Mouse (Mus musculus): ENCODE measurements around the gene Krt18. TPM values are rescaled to one million over a fixed set of nuclear protein-coding genes. Genes with fewer than 3 reads are reported as not detected.

The Krt18 gene
- total RNA-seq, 1 experiment from 2014 or later, result 11.6 TPM

DNA sequence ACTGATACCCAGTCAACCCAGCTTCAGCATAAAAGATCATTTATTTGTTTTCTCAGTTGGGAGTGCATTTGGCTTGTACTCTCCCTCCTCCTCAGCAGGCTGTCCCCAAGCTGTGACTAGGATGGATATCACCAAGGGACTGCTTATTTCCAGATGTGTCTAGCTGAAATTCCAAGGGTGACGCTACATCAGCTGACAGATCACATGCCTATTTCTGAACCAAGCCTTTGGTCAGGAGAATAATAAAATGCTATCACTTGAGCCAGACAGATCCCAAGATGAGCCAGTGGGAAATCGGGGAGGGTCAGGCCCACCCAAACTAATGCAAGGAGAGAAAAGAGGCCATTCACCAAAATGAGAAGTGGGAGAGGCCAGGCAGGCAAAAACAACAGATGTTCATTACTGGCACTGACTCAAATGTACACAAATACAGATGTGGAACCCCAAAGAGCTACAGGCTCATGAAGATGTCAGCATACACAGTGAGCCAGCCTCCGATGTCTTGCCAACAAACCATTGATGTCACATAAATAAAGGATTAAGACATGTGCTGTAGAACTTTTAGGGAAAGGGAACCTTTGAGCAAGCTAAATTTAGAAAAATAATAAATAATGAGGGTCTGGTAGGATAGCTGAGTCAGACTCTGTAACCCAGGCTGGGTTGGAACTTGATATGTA is 17.3 kb upstream of the Krt18 start:
- DNase-seq, result no peak

DNA sequence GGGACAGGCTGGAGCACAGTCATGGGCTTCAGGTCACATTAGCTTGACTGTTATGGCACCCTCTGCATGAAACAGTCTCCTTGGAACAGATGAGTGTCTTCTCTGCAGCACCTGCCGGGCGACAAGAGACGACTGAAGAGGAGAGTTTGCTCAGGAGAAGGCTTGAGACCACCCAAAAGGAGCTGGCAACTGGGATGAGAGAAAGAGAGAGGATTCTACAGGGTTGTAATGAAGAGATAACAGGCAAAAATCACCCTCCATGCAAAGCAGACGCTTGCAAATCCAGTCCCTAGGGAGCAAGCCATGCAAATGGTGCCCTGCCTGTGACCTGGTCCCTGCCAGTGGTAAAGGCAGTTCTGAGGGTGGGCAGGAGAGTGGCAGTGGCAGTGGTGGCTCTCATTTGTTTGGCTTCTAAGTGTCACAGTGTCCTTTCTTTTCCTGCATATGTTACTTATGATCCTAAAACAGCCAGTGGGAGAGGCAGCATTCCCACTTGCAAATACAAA is 15.7 kb upstream of the Krt18 start:
- DNase-seq, result no peak

DNA sequence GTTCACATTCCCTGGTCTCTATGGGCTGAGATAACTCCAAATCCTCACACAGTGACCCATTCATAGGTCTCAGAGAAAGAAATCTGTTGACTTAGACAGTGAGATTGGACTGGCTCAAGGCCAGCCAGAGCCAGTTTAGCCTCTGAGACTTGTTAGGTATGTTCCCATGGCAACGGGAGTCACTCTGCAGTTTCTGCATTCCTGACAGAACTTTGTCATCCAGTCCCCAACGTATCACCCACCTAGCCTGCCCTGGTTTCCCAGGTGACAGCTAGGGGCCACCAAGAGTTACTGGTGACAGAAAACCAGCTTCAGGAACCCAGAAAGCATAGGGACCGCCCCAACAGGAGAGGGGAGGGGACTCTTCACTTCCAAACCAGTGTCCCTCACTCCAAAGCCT is 14.3 kb upstream of the Krt18 start:
- DNase-seq, result peak; percentile 38

DNA sequence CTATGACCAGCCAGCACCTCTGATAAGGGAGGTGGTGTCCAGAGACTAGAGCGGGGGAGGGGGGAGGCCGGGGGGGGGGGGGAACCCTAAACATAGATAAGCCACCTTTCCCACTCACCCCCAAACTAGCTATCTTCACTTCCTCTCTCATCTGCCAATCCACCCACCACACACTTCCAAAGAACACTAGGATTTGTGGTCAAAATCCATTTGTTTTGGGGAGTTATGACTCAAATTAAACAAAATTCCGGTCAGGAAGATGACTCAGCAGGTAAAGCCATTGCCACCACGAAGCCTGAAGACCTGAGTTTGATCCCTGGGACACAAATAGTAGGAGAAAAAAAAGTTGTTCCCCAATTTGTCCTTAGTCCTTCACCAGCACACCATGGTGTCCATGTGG is 13.1 kb upstream of the Krt18 start:
- no peak for DNase-seq

DNA sequence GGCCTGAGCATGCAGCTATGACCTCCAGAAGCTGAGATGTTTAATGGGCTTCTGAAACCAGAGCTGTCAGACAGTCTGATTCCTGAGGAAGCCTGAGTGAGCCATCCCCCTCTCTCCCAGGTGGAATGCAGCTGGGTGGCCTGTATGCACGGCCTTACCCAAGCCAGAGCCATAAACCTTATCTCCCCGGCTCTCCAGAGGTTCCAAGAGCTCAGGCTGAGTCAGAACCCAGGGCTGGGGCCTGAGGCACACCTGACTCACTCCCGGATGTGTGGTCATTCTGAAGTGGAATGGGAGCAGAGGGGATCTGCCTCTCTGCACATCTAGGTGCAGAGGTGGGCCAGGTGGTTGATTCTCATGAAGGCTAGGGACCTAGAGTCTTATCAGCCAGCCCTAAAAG is 11.9 kb upstream of the Krt18 start:
- DNase-seq, result peak; percentile 52

DNA sequence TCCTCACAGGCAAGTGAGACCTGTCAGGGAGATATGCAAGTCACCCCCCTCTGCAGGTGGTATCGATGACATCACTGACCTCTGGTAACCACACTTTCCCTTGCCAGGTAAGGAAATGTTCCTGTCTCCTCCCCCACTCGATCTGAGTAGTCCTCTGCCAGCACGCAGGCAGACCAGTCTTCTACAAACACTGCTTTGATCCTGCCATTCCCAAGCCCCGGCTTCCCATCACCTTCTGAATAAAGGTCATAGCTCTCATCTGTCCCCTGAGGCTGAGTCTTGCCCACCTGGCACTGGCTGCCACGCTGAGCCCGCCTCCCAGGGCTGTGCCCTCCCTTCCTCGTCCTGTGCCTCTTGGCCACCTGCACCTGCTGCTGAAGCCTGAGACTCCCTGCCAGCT is 11.2 kb upstream of the Krt18 start:
- DNase-seq, result no peak

DNA sequence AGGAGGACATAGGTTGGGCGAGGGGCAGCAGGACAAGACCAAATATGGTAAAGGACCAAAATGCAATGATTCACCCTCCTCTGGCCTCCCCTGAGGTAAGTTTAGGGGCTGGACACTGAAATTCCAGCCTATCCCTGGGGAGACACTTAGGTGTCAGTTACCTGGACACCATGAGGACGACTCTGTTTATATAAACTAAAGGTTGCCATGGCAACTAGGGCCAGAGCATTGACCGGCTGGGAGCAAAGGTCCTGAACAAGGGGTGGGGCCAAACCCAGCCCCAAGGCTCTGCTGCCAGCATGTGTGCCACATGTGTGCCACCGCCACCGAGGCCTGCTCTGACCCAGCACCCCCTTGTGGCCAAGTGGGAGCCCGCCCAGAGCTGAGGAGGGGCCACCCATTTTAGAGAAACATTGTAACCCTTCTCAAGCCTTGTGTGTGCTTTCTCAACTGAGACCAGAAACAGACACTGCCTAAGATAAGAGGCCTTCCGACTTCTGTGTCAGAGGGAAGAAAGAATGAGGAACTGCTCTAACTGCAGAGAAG is 10.0 kb upstream of the Krt18 start:
- DNase-seq, result peak; percentile 27

DNA sequence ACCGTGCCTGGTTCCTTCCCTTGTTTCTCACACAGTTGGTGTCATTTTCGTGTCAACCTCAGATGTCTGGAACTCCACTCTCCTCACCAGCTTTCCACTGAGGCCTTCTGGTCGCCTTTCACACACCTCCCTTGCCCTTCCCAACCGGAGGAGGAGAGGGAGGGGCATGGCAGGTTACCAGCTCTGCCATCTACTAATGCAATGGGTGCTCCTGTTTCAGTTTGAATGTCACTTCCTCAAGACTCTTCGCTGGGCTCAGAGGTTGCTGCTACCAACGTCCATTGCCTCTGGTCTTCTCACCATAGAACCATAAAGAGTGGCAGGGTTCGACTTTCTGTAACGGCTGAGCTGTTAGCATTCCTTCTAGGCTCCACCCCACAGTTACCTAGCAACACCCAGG is 5.5 kb upstream of the Krt18 start:
- no peak for DNase-seq

DNA sequence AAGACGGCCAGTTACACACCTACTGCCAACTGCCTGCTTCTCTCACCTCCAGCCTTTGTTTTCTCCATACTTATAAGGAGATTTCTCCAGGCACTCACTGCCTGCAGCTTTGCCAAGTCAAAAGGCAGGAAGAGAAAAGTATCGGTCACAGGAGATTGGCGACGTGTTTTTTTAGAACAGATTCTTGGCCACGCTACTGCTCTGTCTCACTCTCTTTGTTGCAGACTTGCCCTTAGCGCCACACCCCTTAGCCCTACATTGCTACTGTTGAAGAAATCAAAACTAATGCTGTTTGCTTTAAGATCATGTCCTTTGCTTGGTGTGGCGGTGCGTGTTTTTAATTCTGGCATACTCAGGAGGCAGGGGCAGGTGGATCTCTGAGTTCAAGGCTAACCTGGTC is 4.1 kb upstream of the Krt18 start:
- no peak for DNase-seq

DNA sequence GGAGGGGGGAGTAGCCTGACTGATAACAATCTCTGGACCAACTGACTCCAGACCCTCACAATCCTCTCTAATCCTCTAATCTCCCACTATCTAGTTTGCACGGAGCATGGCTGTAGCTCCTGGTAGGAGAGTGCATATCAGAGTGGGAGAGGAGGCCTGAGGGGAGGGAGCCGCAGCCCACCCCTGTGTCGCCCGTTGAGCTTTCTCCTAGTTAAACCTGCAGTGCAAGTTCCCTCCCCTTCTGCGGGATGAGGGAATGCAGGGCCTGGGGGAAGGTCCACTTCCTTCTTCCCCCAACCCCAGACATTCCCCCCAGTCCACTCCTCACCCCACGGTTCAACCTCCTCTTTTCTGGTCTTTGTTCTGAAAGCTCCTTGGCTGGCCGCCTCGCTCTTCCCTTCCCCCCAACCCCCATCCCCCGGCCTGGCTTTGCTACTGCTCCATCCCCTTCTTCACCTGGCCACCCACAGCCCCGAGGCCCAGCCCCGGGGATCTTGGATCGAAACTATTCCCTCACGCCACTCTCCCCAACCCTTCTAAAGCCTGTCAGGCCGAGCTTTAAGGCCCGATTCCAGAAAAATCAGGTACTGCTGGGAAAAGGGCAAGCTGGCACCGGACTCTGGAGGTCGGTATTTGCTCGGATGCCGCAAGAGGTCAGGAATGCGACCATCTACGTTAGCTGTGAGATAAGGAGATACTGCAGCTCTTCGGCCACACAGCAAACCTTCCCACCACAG is 2.7 kb upstream of the Krt18 start:
- peak; percentile 33 for DNase-seq

DNA sequence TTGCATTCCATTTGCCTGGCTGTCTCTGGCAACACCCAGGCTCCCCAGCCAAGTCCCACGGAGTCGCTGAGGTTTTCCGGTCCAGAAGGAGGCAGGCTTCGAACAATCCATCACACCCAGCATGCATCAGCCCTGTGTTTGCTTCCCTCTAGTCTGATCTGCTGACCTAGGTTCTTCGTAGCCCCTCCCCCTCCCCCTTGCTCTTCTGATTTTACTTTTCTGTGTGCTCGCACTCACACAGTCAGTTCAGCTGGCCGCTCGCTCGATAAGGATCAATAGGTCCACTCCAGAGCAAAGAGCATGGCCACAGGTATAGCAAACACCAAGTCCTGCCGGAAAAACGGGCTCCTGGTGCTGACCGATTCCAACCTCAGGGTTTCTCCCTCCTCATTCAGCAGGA is 1.6 kb upstream of the Krt18 start:
- no peak for DNase-seq

DNA sequence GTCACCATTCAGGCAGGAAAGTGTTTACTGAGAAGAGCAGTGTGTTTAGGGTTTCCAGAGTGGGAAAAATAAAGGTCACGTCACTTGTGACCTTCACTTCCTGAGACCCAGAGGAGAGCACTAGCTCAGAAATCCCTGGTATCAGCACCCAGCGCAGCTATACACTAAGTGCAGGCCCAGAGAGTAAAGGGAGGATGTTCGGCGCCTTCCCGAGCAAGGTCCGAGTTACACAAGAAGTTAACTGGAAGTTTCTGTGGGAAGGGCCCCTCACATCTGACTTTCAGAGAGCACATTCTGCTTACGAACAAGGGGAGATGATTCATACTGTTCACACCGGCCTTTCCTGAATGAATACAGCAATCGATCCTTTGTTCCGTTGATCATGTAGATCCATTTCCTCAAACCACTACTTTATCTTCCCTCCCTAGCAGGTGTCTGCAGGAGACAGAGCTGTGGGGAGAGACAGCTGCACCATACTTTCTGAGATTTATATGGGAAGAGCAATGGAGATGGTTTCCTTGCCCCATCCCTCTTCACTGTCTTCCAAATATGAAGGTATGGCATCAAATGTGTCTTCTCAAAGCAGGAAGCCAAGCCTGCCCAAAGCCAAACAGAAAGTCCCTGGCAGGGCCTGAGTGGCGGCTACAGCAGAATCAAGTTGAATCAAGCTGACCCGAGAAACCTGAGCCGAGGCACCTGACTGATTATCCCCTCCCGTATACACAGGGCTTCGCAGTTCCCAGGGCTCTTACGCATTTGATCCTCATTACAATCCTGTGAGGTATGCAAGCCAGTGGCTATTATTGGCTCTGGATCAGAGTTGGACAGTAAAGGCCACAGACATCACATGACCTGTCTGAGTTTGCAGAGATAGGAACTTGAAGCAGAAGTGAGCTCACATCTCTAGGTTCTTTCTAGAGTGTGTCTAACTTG is 6.4 kb downstream of the Krt18 start:
- no peak for DNase-seq

DNA sequence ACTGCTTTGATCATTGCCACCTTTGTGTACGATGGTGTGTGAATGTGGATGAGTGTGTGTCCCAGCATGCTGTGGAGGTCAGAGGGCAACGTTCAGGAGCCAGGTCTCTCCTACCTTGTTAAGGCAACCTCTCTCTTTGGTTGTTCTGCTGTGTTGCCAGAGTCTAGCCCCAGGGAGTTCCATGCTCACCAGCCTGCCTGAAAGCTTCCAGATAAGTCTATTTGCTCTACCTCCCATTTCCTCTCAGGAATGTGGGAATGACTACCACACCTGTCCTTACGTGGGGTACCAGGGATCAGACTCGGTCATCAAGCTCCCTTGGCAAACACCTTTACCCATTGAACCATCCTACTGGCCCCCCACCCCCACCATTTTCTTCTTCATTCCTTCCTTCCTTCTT is 12.3 kb downstream of the Krt18 start:
- DNase-seq, result no peak

DNA sequence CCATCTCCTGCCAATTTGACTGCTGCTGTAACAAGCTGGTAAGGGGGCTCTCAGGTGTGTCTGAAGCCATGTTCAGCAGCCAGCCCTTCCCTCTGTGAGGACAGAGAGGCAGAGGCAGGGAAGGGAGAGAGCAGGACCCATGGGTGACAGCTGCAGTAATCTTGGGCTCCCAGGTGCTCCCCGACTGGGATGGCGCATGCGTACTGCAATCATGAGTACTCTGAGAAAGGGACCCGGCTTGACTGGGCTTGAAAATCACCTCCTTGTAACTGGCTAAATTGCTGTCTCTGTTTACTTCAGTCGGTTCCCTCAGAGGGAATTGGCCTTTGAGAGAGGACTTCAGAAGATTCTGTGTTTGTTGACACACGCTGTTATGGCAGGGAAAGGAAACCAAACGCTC is 14.0 kb downstream of the Krt18 start:
- DNase-seq, result no peak

DNA sequence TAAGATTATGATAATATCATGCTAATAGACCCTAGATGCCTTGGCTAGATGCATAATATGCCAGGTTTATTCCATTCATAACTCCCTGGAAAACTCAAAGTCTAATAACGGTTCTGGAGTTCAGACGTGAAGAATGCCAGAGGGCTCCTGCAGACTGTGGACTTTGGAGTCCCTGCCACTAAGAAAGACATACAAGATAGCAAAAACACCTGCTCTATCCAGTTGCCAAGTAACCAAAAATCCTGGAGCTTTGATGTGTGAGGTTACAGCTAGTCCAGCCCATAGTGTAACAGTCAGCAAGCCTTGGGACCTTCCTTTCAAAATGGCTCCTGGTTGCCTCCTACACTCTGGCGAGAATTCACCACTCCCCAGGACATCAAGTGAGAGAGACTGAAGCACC is 16.8 kb downstream of the Krt18 start:
- DNase-seq, result no peak

DNA sequence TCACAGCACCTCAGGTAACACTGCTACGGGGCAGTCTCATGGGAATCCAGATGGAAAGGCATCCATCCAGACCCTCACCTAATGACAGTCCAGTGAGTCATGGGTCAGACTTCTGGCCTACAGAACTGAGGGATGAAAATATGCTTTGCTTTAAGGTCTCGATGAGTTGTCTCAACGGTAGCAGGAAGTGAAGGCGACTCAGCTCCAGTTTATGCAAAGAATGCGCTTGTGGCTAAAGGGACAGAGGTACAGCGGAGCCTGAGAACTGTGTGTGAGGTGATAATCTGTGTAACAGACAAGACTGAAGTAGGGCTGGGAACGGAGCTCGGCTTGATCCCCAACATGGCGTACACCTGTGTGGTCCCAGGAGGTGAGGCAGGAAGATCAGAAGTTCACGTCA is 17.7 kb downstream of the Krt18 start:
- DNase-seq, result no peak

DNA sequence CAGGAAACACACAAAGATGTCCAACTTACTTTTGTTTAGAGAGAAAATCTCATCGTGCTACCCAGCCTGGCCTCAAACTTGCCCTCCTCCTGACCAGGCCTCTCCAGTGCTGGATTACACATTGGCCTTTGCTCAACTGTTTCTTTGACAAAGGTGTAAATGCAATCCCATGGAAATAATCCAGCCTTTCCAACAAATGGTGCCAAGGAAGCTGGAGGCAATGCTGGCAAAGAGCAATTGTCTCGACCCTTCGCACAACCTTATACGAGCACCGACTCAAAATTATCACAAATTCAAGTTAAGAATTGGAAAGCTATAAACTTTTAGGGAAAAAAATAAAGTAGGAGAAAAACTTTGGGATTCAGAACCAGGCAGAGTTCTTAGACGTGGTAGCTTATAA is 20.0 kb downstream of the Krt18 start:
- DNase-seq, result no peak

DNA sequence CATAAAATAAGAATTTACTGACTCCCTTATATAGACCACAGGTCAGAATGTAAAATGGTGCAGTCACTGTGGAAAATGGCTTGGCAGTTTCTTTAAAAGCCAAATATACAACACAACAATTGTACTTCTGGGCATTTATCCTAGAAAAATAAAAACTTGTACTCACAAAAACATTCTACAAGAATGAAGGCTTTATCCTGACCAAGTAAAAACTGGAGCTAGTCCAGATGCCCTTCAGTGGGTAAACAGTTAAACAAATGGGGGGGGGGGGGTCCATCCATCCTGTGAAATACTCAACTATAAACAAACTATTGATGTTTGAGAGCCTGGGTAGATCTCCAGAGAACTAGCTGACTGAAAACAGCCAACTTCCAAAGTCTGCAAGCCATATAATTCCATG is 21.9 kb downstream of the Krt18 start:
- DNase-seq, result no peak

DNA sequence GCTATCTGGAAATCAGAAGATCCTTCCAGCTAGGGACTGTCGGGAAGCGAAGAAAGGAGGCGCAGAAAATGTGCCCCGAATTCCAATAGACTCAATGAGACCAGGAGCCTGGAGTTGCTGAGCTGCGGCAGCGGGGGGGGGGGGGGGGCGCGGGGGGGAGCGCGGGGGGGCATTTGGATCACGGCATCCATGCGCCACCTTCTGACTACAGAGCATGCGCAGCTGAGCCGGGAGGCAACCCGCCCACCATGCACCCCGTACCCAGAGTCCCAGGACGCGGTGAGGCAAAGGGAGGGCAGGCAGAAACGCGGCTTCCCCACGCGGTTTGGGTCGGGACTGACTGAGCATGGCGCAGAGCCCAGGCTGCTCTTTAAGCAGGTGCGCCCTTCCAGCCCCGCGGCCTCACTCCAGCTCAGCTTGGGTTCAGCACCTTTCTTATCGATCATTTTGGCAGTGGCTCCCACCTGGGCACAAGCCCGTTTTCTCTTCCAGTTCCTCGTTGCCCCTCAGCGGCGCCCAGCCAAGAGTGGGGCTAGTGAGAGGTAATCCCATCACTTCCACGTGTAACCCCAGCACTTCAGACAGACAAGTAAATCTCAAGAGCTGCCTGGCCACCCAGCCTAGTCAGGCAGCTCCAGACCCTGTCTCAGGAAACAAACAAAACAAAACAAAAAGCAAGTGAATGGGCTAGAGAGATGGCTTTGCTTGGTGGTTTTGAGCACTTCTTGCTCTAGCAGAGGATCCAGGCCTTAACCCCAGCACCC is 24.1 kb downstream of the Krt18 start:
- peak; percentile 72 for DNase-seq

DNA sequence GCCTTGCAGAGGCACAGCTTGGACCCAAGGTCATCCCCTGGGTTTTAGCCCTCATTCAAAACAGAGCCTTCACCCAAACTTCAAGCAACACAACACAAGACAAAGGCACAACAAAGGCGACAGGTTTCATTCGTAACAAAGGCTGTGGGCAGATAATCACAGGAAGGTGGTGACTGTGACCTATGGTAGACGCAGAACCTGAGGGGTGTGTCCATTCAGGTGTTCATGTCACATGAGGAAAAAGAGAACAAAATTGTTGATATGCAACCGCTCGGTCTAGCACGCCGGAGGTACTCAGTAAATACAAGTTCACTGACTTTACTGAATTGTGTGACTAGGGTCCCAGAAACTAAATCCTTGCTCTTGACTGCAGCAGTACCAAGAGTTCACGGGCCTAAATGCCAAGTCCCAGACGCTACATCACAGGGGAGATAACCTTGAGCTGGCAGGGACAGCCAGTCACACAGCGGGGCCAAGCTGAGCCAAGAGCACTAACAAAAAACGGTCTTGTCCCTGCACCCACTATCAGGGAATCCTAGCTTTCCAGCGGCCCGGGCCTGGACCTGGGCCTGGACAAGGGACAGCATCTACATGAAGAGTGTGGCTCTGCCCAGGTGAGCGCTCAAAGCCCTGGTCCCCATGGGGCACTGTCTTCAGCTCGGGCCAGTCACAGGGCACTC is 28.7 kb downstream of the Krt18 start:
- peak; percentile 67 for DNase-seq

DNA sequence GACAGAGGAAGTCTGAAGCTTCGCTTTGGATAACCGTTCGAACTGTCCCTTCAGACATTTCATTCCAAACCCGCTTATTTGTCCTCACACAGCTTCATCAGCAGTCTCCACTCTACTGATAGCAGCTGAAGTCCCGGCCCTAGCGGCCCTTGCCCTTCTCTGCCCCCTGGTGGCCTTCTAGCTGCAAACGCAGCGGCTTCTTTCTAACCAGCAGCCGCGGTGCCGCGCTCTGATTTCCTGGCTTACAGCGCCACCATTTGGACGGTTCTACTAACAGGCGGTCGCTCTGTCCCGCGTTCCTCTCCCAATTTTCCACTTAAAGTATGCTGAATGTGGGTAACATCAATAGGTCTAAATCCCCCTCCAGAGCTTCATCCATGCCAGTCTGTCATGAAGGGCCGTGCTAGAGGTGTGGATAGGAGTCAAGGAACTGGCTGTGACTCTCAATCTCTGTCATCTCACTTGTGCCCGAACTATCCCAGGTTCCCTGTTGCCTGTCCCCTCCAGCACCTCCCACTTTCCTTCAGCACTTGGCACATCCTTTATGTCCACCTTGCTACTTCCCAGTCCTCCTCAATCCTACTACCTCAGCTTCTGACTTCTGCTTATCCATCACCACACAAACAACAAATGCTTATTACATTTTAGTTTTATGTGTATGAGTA is 37.8 kb downstream of the Krt18 start:
- DNase-seq, result peak; percentile 97

Measured in adrenal gland, postnatal 14 days (tissue).